Mouse (Mus musculus): ENCODE results near the gene Cep19.

- TF ChIP-seq CTCF (IDR thresholded peaks at IDR 0.05; ENCODE audit: low read depth): 0 out of 2 replicates have a peak, but pooled peaks have one; percentile 3
- no peak for TF ChIP-seq EP300 (IDR thresholded peaks at IDR 0.05; ENCODE audit: low read depth)
Measured at GRCm38 (mm10) chr16:32147589-32148207, 48.1 kb downstream of the Cep19 start.

All from heart, postnatal 0 days (tissue).